Mouse (Mus musculus) CH12.LX (cell line): ENCODE data around the gene Nsmce1.

Source experiments
- CTCF ChIP-seq, 2 experiments: IDR thresholded peaks in 1 of 2; conservative IDR thresholded peaks in 1 of 2; 2 replicates each; pipeline ENCODE4 v1.5.1; 2011 to 2012; ENCODE audit warnings: low read depth in 2 of 2, low read length in 2 of 2, improper control_type of control experiment in 1 of 2, inconsistent platforms in 1 of 2, mild to moderate bottlenecking in 1 of 2, moderate library complexity in 1 of 2
- E2F4 ChIP-seq: IDR thresholded peaks from 2 replicates; pipeline ENCODE4 v1.6.1; 2011; ENCODE audit warnings: low read depth, low read length, improper control_type of control experiment; ENCODE audit not compliant: insufficient replicate concordance
- ETS1 ChIP-seq: conservative IDR thresholded peaks from 2 replicates; pipeline ENCODE4 v1.6.1; 2012; ENCODE audit warnings: low read depth, mild to moderate bottlenecking, inconsistent platforms, low read length, improper control_type of control experiment, moderate library complexity
- MAX ChIP-seq: IDR thresholded peaks from 2 replicates; pipeline ENCODE4 v1.6.1; 2011; ENCODE audit warnings: low read length, improper control_type of control experiment

DNA sequence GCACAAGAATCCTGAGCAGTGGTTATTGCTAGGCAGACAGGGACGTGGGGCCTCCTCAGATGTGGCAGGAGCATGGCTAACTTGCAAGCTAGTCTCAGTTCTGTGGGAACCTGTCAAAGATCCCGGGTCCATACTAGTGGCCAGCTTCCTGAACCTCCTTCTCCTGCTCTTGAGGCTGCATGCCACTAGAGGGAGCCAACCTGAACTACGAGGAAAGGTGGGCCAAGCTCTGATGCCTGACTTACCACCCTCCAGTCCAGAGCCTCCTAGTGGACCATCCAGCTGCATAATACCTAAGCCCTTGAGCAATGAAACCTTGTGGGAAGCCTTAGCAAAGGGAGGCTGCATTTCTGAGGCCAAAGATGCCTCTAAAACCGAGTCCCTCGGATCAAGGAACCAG is 21.5 kb downstream of the Nsmce1 start:
- no peak for TF ChIP-seq ETS1
- no peak for TF ChIP-seq MAX
- peak; percentile 93 to 97 for TF ChIP-seq CTCF (conservative IDR thresholded peaks at IDR 0.05 in 1 of 2, IDR thresholded peaks at IDR 0.05 in 1 of 2; ENCODE audit: low read depth in 2 of 2, low read length in 2 of 2)
- TF ChIP-seq E2F4 = no peak
